Mouse (Mus musculus) lung, postnatal 0 days (tissue): ENCODE results near the gene Sertm1.

Experiments used
- CTCF ChIP-seq: IDR thresholded peaks from 2 replicates; pipeline ENCODE4 v1.5.1; 2016; ENCODE audit warnings: antibody characterized with exemption, mild to moderate bottlenecking
- EP300 ChIP-seq: IDR thresholded peaks from 2 replicates; pipeline ENCODE4 v1.6.1; 2016; ENCODE audit warnings: antibody characterized with exemption, mild to moderate bottlenecking, control low read depth

DNA sequence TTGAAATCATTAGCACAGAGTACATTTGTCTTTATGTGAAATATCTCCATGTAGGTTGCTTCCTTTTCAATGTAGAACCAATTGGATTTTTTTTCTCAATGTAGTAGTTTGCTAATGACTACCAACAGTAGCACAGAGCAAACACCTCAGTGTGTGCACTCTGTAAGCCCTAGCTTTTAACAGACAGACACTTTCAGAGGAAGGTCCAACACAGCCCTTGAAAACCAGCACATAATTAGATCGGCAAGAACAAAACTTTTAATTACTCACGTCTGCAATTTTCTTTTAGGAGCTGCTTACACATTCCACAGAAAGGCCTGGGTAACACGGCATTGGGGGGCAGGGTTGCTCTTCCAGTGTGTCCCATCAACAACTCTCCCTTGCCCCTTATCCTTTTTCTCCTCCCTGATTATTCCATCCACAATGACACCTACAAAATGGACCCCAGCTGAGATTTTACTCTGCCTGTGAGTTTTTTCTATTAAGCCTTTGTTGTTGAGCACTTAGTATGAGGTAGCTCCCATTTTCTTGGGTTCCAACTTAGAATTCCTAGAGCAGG lies 49.3 kb upstream of the Sertm1 start:
- no peak for TF ChIP-seq CTCF
- no peak for TF ChIP-seq EP300
